Comparison of ENCODE assay signal across 14 mouse cellular contexts in genomic region chr7:141947512-141947911, GRCm38 (mm10).
"Had no signal": no experiment of that assay in that cellular context is flagged by ENCODE, and none has a peak within 500 bp of the region (broad histone marks: within the 10 kb centered on the region; RNA-seq: fewer than 3 reads in every experiment).

No protein-coding gene starts in this region.

- H3K9ac ChIP-seq: neural tube, embryonic 15.5 days; stomach, embryonic 15.5 days had no signal

- DNase-seq: right cerebral cortex, adult 18-20 months; right cerebral cortex, postnatal 14 days; right cerebral cortex, postnatal 25 days; right cerebral cortex, postnatal 4 days; spleen, adult 18-20 months; thymus, adult 18-20 months; thymus, adult 2 months; thymus, postnatal 14 days; thymus, postnatal 25 days; thymus, postnatal 36 days; thymus, postnatal 4 days had no signal

- H3K27ac ChIP-seq: stomach, embryonic 15.5 days; stomach, postnatal 0 days had no signal

- H3K27me3 ChIP-seq: neural tube, embryonic 15.5 days had no signal

- H3K4me3 ChIP-seq: neural tube, embryonic 15.5 days; stomach, embryonic 15.5 days had no signal

- H3K36me3 ChIP-seq: neural tube, embryonic 15.5 days; stomach, embryonic 15.5 days had no signal

- H3K9me3 ChIP-seq: neural tube, embryonic 15.5 days; stomach, embryonic 15.5 days had no signal

- H3K4me2 ChIP-seq: neural tube, embryonic 15.5 days; stomach, embryonic 15.5 days had no signal
